Comparison of ENCODE assay signal across 8 mouse cellular contexts in genomic region chr7:117139245-117139970, GRCm38 (mm10).
DNase-seq lines count a peak whose midpoint lies in the region; ATAC-seq and TF ChIP-seq lines count a peak whose summit lies in the region.

No protein-coding gene starts in this region.

- no peaks in the 10 kb centered on the region for H3K27me3 ChIP-seq in cerebellum, adult 2 months (ENCODE audit: control insufficient read depth, insufficient read depth, low read length)
- H3K27me3 ChIP-seq in limb, embryonic 11.5 days (ENCODE audit: control insufficient read depth, insufficient read depth, low read length) = no peaks in the 10 kb centered on the region
- no peaks in the 10 kb centered on the region; the same call in 1 of the 2 replicates for H3K27me3 ChIP-seq in neural tube, embryonic 15.5 days (replicated peaks)
- no peaks in the 10 kb centered on the region for H3K27me3 ChIP-seq in intestine, embryonic 15.5 days (replicated peaks)

- H3K9me3 ChIP-seq in limb, embryonic 11.5 days (ENCODE audit: control insufficient read depth, low read length) = no peaks in the 10 kb centered on the region
- H3K9me3 ChIP-seq in neural tube, embryonic 15.5 days (replicated peaks) = no peaks in the 10 kb centered on the region
- H3K9me3 ChIP-seq in intestine, embryonic 15.5 days = no peaks in the 10 kb centered on the region

- no peak for TF ChIP-seq POLR2A in cerebellum, adult 2 months (IDR thresholded peaks at IDR 0.05; ENCODE audit: borderline replicate concordance, insufficient read depth, low read length)

- no peak overlapping the region for H3K9ac ChIP-seq in limb, embryonic 11.5 days (ENCODE audit: low read length)
- no peak overlapping the region for H3K9ac ChIP-seq in neural tube, embryonic 15.5 days (replicated peaks)
- H3K9ac ChIP-seq in intestine, embryonic 15.5 days = no peak overlapping the region

- peak; percentile 4 for DNase-seq in cerebellum, adult 11 months
- DNase-seq in cerebellum, adult 2 months = peak; percentile 17 to 21
- DNase-seq in limb, embryonic 11.5 days (ENCODE audit: low spot score) = peak; percentile 33

- 3% methylated on average over 5 of the region's 5 CpGs for WGBS in cerebellum, adult 2 months
- 43% methylated on average over 5 of the region's 5 CpGs for whole genome bisulfite sequencing in limb, embryonic 11.5 days
- WGBS in neural tube, embryonic 15.5 days = 11% methylated on average over 5 of the region's 5 CpGs
- 25% methylated on average over 5 of the region's 5 CpGs for WGBS in intestine, embryonic 15.5 days

- TF ChIP-seq CTCF in cerebellum, adult 2 months (IDR thresholded peaks at IDR 0.05; ENCODE audit: borderline replicate concordance, insufficient read depth, low read depth, low read length) = no peak

- H3K27ac ChIP-seq in cerebellum, adult 2 months (ENCODE audit: insufficient read depth, low read length) = no peak overlapping the region
- no peak overlapping the region for H3K27ac ChIP-seq in limb, embryonic 11.5 days (replicated peaks; ENCODE audit: low read depth, low read length)
- H3K27ac ChIP-seq in neural tube, embryonic 15.5 days (replicated peaks) = peak overlapping the region; percentile 41; the same call in 1 of the 2 replicates
- H3K27ac ChIP-seq in intestine, embryonic 15.5 days = no peak overlapping the region

- H3K4me3 ChIP-seq in cerebellum, adult 2 months (replicated peaks; ENCODE audit: insufficient read depth, low read depth, low read length) = no peak overlapping the region
- no peak overlapping the region for H3K4me3 ChIP-seq in limb, embryonic 11.5 days (ENCODE audit: low read depth, low read length)
- H3K4me3 ChIP-seq in neural tube, embryonic 15.5 days (replicated peaks) = no peak overlapping the region
- no peak overlapping the region for H3K4me3 ChIP-seq in intestine, embryonic 15.5 days (replicated peaks)

- no peaks in the 10 kb centered on the region for H3K36me3 ChIP-seq in limb, embryonic 11.5 days (ENCODE audit: control insufficient read depth, insufficient read depth, low read length)
- H3K36me3 ChIP-seq in neural tube, embryonic 15.5 days = no peaks in the 10 kb centered on the region
- no peaks in the 10 kb centered on the region for H3K36me3 ChIP-seq in intestine, embryonic 15.5 days

- H3K4me1 ChIP-seq in cerebellum, adult 2 months (ENCODE audit: control insufficient read depth, insufficient read depth, low read length) = no peaks in the 10 kb centered on the region
- H3K4me1 ChIP-seq in limb, embryonic 11.5 days (ENCODE audit: control insufficient read depth, insufficient read depth, low read length) = 0 out of 2 replicates have a peak, but pooled peaks cover 4% of the 10 kb centered on the region
- peaks cover 15% of the 10 kb centered on the region for H3K4me1 ChIP-seq in neural tube, embryonic 15.5 days
- H3K4me1 ChIP-seq in intestine, embryonic 15.5 days (replicated peaks) = no peaks in the 10 kb centered on the region

- no peak overlapping the region for H3K4me2 ChIP-seq in limb, embryonic 11.5 days (ENCODE audit: low read depth, severe bottlenecking)
- H3K4me2 ChIP-seq in neural tube, embryonic 15.5 days = no peak overlapping the region
- H3K4me2 ChIP-seq in intestine, embryonic 15.5 days (replicated peaks) = no peak overlapping the region

- no peak for ATAC-seq in cerebellum, adult (ENCODE audit: insufficient number of reproducible peaks, low FRiP score, low TSS enrichment)
- ATAC-seq in frontal cortex, adult (ENCODE audit: low TSS enrichment) = peak; percentile 84
- ATAC-seq in inflammation-experienced regulatory T-cells, adult 6 months = peak; percentile 89
- peak; percentile 67; the same call in 1 of the 2 replicates for ATAC-seq in limb, embryonic 11.5 days (ENCODE audit: insufficient number of reproducible peaks, low FRiP score, low TSS enrichment, low read depth)
- ATAC-seq in neural tube, embryonic 15.5 days (ENCODE audit: low FRiP score) = peak; percentile 86
- ATAC-seq in intestine, embryonic 15.5 days = no peak

Comparison
In these comparisons a context has a peak if more than half of its experiments do, and no peak if none do; other contexts are left out.
1. ATAC-seq: peak in frontal cortex, adult (single experiment), inflammation-experienced regulatory T-cells, adult 6 months (single experiment), limb, embryonic 11.5 days (single experiment) and neural tube, embryonic 15.5 days (single experiment); none in cerebellum, adult (single experiment) and intestine, embryonic 15.5 days (single experiment).
2. Peak in every context shown above with its lines, with median percentiles within 50 percentile points of each other: DNase-seq.